Mouse (Mus musculus) C2C12 (cell line): ENCODE measurements at regions not wholly inside any gene's neighbourhood (a gene's known extent, or its start where the extent isn't known, plus 50 kb on each side); places are given as distances from the start of the nearest gene placed in this dataset.

ENCODE experiments used
- CEBPB ChIP-seq: IDR thresholded peaks from one replicate; pipeline ENCODE4 v1.6.1; 2011; ENCODE audit warnings: low read depth, mild to moderate bottlenecking, control low read depth, moderate library complexity
- CTCF ChIP-seq: IDR thresholded peaks from one replicate; pipeline ENCODE4 v1.5.1; 2011; ENCODE audit not compliant: control insufficient read depth, insufficient read depth, insufficient read length
- FOSL1 ChIP-seq: IDR thresholded peaks from one replicate; pipeline ENCODE4 v1.8.0; 2011; ENCODE audit warnings: mild to moderate bottlenecking, low read length; ENCODE audit not compliant: poor library complexity, insufficient read depth, severe bottlenecking
- MAX ChIP-seq: IDR thresholded peaks from one replicate; pipeline ENCODE4 v1.6.1; 2011; ENCODE audit warnings: mild to moderate bottlenecking, control low read depth
- MYOD1 ChIP-seq: IDR thresholded peaks from one replicate; pipeline ENCODE4 v1.6.1; 2011; ENCODE audit warnings: low read depth; ENCODE audit not compliant: control insufficient read depth, insufficient read length
- MYOG ChIP-seq: IDR thresholded peaks from one replicate; pipeline ENCODE4 v1.6.1; 2011; ENCODE audit not compliant: control insufficient read depth, insufficient read length; ENCODE audit errors: extremely low read depth
- USF1 ChIP-seq: IDR thresholded peaks from one replicate; pipeline ENCODE4 v1.6.1; 2011; ENCODE audit warnings: low read depth, mild to moderate bottlenecking, control low read depth, moderate library complexity

GRCm38 (mm10) chr3:144323524-144323923 lies 118.5 kb upstream of the Lmo4 start:
- no peak for TF ChIP-seq MAX
- TF ChIP-seq CEBPB: no peak
- TF ChIP-seq USF1: no peak
- no peak for TF ChIP-seq CTCF
- no peak for TF ChIP-seq FOSL1
- no peak for TF ChIP-seq MYOG
- TF ChIP-seq MYOD1: no peak
